Mouse (Mus musculus): ENCODE results near the gene Frmpd3. TPM values are rescaled to one million over a fixed set of nuclear protein-coding genes. Genes with fewer than 3 reads are reported as not detected.

Frmpd3 gene
- total and polyA plus RNA-seq, 3 experiments, result under 0.01 to 0.09 TPM; not detected in 1

DNA sequence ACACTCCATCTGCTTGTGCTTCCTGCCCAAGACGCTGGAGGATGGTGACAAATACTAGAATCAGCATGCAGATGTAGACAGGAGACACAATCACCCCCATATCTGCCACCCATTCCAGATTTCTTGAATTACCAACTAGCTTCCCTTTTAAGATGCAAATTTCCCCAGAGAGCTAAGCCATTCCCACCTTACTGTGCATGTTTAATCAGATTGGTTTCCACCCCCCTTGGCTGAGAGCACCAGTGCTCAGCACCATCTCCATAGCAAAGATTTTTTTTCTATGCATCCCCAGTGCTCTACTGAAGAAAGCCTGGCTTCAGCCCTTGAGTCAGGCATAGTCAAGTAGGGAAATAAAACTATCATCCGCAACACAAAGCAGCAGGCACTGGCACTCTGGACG is 57.9 kb downstream of the Frmpd3 start:
- Histone ChIP-seq H3K36me3 (replicated peaks in 1 of 2; ENCODE audit: control insufficient read depth in 1 of 2, insufficient read depth in 1 of 2, low read length in 1 of 2) (no peaks in the 10 kb centered on the region), H3K9me3 (replicated peaks; ENCODE audit: low read length) (no peaks in the 10 kb centered on the region), H3K4me1 (ENCODE audit: control insufficient read depth in 1 of 2, insufficient read depth in 2 of 2) (no peaks in the 10 kb centered on the region), H3K27me3 (replicated peaks) (no peaks in the 10 kb centered on the region), H3K4me3 (replicated peaks in 1 of 3; ENCODE audit: low read depth in 2 of 3, low read length in 2 of 3, poor library complexity in 1 of 3) (no peak overlapping the region), H3K9ac (ENCODE audit: insufficient read depth, low read depth) (no peak overlapping the region), H3K27ac (ENCODE audit: insufficient read depth, low read depth) (no peak overlapping the region), H3K79me2 (replicated peaks; ENCODE audit: control insufficient read depth, extremely low read depth, insufficient read depth, poor library complexity, severe bottlenecking) (no peaks in the 10 kb centered on the region), H3K4me2 (ENCODE audit: insufficient read depth, low read depth, poor library complexity, severe bottlenecking) (no peak overlapping the region)
- in situ Hi-C loops (cut with MboI; ENCODE audit: low pct_ligation_motif_present, low pct_unique_long_range_greater_than_20kb, low sequenced_read_pairs), result no loop called here
- no peak for DNase-seq (ENCODE audit: extremely low read depth)
- TF ChIP-seq ZKSCAN1 (IDR thresholded peaks at IDR 0.05; ENCODE audit: borderline replicate concordance, low read depth, low read length) (no peak), ETS1 (conservative IDR thresholded peaks at IDR 0.05; ENCODE audit: low read depth, low read length) (no peak), MYC (IDR thresholded peaks at IDR 0.05; ENCODE audit: low read depth, low read length) (no peak), MEF2A (IDR thresholded peaks at IDR 0.05; ENCODE audit: borderline replicate concordance, low read depth, low read length) (no peak), MAX (IDR thresholded peaks at IDR 0.05; ENCODE audit: low read length) (no peak), USF1 (IDR thresholded peaks at IDR 0.05; ENCODE audit: low read depth, low read length) (no peak), JUN (IDR thresholded peaks at IDR 0.05; ENCODE audit: insufficient read depth, low read depth, low read length) (no peak), IRF4 (IDR thresholded peaks at IDR 0.05; ENCODE audit: low read depth, low read length) (no peak), PAX5 (IDR thresholded peaks at IDR 0.05; ENCODE audit: low read length) (no peak), TCF12 (IDR thresholded peaks at IDR 0.05; ENCODE audit: low read depth, low read length) (no peak), TBP (conservative IDR thresholded peaks at IDR 0.05; ENCODE audit: low read depth, low read length) (no peak), SMC3 (IDR thresholded peaks at IDR 0.05; ENCODE audit: low read depth, low read length) (no peak), RCOR1 (conservative IDR thresholded peaks at IDR 0.05; ENCODE audit: low read depth, low read length) (no peak), E2F4 (IDR thresholded peaks at IDR 0.05; ENCODE audit: insufficient replicate concordance, low read depth, low read length) (no peak), ZC3H11A (IDR thresholded peaks at IDR 0.05; ENCODE audit: low read depth, low read length) (no peak)
- dilution Hi-C loops (cut with MboI; ENCODE audit: extremely low pct_ligation_motif_present, extremely low pct_unique_long_range_greater_than_20kb, low sequenced_read_pairs), result no loop called here

DNA sequence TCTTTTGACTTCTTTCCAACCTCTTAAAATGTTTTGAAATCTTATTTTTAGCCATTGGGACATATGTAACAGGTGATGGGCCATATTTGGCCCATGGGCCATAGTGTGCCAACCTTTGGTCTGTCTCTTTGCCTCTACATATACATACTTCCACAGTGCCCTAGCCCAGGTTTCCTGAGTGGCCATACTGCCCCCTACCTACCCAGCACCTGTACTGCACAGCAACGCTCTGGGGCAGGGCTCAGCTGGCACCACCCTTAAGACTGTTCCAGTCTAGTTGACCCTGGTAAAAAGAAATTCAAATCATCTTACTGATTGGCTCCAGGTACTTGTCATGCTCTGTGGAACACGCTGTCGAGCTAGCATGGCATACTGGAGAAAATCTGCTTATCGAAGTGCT is 60.8 kb downstream of the Frmpd3 start:
- peak; percentile 59 for TF ChIP-seq RAD21 (IDR thresholded peaks at IDR 0.05; ENCODE audit: low read depth, low read length)
- peak; percentile 45; the same call in 1 of the 2 replicates for TF ChIP-seq SMC3 (IDR thresholded peaks at IDR 0.05; ENCODE audit: low read depth, low read length)
- TF ChIP-seq USF1 (IDR thresholded peaks at IDR 0.05; ENCODE audit: low read depth, low read length), result no peak
- TF ChIP-seq CTCF (conservative IDR thresholded peaks at IDR 0.05 in 1 of 2, IDR thresholded peaks at IDR 0.05 in 1 of 2; ENCODE audit: low read depth in 2 of 2, low read length in 2 of 2), result peak; percentile 27 to 63; a peak in 3 of 4 replicates
- H3K36me3 ChIP-seq (replicated peaks in 1 of 2; ENCODE audit: control insufficient read depth in 1 of 2, insufficient read depth in 1 of 2, low read length in 1 of 2), result no peaks in the 10 kb centered on the region
- in situ Hi-C loops (cut with MboI; ENCODE audit: low pct_ligation_motif_present, low pct_unique_long_range_greater_than_20kb, low sequenced_read_pairs), result no loop called here
- DNase-seq (ENCODE audit: extremely low read depth), result peak; percentile 18
- no peak overlapping the region for H3K4me2 ChIP-seq (ENCODE audit: insufficient read depth, low read depth, poor library complexity, severe bottlenecking)
- no peaks in the 10 kb centered on the region for H3K9me3 ChIP-seq (replicated peaks; ENCODE audit: low read length)
- H3K4me3 ChIP-seq (replicated peaks in 1 of 3; ENCODE audit: low read depth in 2 of 3, low read length in 2 of 3, poor library complexity in 1 of 3), result no peak overlapping the region
- H3K9ac ChIP-seq (ENCODE audit: insufficient read depth, low read depth), result no peak overlapping the region
- no peak overlapping the region for H3K27ac ChIP-seq (ENCODE audit: insufficient read depth, low read depth)
- H3K4me1 ChIP-seq (ENCODE audit: control insufficient read depth in 1 of 2, insufficient read depth in 2 of 2), result peaks cover 0 to 7% of the 10 kb centered on the region in 2 experiments; a peak in 2 of 4 replicates
- no peaks in the 10 kb centered on the region for H3K27me3 ChIP-seq (replicated peaks)
- H3K79me2 ChIP-seq (replicated peaks; ENCODE audit: control insufficient read depth, extremely low read depth, insufficient read depth, poor library complexity, severe bottlenecking), result no peaks in the 10 kb centered on the region
- dilution Hi-C loops (cut with MboI; ENCODE audit: extremely low pct_ligation_motif_present, extremely low pct_unique_long_range_greater_than_20kb, low sequenced_read_pairs), result no loop called here
